Mouse (Mus musculus) gastrocnemius, adult 8-10 months (tissue): ENCODE results near the gene 2700097O09Rik. TPM values are rescaled to one million over a fixed set of nuclear protein-coding genes. Genes with fewer than 3 reads are reported as not detected.
A peak's percentile ranks its signal among the peaks of the same experiment; 100 is the strongest.
"Not testable (repeated sequence)": the region's sequence is repeated elsewhere in the genome, so short reads cannot be mapped to it uniquely, and the experiment has no call there.

Source experiments
- DNase-seq, 2 experiments: peaks; one replicate each; pipeline ENCODE4 v3.0.0; 2022; ENCODE audit warnings: low spot score in 2 of 2
- total RNA-seq, 4 experiments: library from RNA; stranded (reverse); gene quantifications; 2 replicates each; pipeline ENCODE4 v1.2.4; 2022

Gene 2700097O09Rik
- total RNA-seq: 10 to 100 TPM in 1 of 4 experiments, 1 to 10 TPM in 3; 4.5 to 10.3 (median 8.1) TPM

DNA sequence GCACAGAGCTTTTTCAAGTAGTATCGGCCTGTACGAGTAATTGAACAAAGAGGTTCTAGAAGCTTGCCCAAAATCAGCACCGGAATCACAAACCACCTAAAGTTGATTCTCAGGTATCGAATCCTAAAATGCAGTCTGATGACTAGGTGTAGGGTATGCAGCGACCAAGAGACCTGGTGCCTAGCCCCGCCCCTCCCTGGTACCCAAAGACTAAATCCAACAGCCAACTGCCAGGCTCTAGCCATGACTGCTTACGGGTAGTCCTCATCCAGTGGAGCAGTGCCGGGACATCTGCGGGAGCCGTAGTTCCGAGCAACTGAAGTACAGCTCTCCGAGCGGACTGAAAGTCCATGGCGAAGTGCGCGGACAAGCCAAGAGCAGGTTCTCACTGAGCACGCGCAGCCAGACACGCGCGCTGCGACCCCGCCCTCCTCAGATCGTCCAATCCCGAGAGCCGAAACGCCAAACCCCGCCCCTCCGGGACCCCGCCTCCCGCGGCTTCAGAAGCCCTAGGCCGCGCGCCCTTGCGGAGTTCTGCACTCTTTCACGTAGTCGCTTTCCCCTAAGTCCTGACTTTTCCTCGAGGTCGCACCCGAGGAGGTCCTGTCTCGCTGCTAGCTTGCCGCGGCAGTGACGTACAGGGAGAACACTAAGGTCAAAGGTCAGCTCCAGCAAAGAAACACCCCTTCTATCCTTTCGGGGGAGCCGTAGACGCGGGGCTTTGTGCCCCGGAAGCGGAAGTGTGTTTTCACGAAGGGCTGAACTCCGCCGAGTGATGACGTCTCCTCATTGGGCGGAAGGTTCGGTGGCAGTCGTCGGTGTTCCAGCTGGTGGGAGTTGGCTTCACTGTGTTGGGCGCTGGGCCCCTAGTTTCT is at the start of gene 2700097O09Rik, which contains the start of gene Srp54a:
Gene 2700097O09Rik, minus strand, starts transcription at position 385 of the 875 bp plus-strand sequence.
Gene Srp54a, plus strand, starts transcription at position 537 of the 875 bp plus-strand sequence.
- peak; percentile 88 to 91 for DNase-seq

DNA sequence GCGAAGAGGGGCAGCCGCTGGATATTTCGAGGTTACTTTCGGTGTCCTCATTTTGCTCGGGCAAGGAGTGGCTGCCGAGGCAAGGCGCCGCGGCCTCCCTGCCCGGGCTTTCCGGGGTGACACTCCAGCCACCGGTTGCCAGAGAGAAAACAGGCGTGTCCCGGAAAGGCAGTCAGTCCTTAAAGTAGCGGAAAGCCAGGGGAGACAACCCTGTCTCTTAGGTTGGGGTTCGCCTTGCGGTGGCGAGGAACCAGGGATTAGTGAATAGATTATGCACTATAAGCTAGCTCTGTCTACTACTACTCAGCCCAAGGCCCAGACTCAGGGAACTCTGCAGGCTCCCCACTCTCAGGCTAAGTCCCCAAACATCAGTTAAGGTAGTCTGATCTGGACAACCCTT is 44.8 kb upstream of the 2700097O09Rik start:
- not testable (repeated sequence) for DNase-seq

DNA sequence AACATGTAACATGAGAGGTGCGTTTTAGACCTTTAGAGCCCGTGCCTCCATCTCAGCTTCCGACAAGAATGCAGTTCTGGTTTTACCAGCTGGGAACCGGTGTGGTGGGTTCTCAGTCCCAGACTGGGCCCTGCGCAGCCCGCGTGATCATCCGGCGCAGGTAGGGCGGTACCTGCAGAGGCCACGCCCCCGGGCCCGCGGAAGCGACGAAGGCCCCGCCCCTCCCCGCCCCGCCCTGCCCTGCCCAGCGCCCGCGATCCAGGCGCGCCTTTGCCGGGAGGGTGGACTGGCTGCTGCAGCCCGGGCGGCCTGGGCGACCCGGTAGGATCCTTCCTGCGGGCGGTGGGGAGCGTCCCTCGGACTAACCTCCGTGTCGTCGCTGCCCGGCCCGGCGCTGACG is 44.3 kb upstream of the 2700097O09Rik start, which contains the start of gene Fam177a:
Gene Fam177a, plus strand, starts transcription at position 228 of the 400 bp plus-strand sequence.
- not testable (repeated sequence) for DNase-seq

- not testable (repeated sequence) for DNase-seq
These were observed 32.7 kb upstream of the 2700097O09Rik start for GRCm38 (mm10) chr12:55112616-55113015.

DNA sequence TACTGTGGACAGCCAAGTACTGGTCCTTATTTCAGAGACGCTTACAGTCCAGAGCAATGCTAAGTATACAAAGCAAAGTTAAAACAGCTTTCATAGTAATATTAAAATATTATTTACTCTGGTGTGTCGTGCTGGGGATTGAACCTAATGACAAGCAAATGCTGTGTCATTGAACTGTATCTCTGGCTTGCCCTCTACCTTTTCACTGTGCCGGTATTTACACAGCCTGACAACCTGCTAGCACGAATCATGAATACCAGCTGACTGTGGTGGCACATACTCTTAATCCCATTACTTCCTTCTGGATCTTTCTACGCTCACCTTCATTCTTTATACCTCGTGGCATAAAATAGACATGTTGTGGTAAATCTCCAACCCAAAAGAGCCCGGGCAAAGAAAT is 12.2 kb upstream of the 2700097O09Rik start:
- DNase-seq: not testable (repeated sequence)

DNA sequence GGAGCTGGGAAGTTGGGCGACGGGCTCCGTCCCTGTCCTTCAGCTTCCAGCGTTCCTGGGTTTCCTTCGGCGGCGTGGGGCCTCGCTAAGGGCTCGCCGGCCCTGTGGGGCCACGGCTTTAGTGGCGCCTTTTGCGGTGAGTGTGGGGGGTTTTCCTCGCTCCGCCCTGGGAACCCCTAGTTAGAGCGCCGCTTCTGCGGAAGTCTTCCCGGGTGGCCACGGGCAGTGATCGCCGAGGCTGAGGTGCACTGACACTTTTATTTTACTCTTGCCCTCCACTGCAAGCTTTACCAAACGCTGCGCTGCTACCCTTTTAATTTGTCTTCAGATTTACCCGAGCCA is 662 bp upstream of the 2700097O09Rik start:
- not testable (repeated sequence) for DNase-seq

DNA sequence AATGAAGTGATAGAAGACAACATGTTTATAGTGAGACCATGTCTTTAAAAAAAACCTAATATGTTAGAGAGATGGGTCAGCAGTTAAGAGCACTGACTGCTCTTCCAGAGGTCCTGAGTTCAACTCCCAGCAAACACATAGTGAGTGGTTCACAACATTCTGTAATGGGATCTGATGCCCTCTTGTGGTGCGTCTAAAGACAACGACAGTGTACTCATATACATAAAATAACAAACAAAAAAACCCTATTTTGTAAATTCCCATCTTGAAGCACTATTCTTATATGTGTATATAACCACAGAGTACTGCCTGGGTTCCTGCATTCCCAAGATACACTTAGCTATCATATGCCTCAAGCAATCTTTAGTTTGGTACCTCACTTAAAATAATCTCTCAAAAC is 1.2 kb downstream of the 2700097O09Rik start:
- not testable (repeated sequence) for DNase-seq

GRCm38 (mm10) chr12:55075296-55075695 is 4.6 kb downstream of the 2700097O09Rik start:
- DNase-seq: no peak

DNA sequence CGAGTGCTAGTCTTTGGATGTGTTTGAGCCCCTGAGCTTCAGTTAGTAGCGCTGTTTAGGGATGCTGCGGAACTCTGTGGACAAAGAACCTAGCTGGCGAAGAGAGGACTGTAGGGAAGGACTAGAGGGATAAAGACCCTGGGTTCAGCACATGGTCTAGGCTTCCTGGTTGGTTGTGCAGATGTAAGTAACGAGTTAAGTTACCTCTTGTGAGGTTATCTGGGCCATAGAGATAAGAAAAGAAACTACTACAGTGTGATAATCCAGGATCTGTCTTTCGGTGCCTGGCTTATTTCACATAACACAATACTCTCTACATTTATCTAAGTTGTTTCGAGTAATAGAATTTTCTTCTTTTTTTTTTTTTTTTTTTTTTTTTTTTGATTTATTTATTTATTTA is 6.2 kb downstream of the 2700097O09Rik start:
- DNase-seq: no peak

DNA sequence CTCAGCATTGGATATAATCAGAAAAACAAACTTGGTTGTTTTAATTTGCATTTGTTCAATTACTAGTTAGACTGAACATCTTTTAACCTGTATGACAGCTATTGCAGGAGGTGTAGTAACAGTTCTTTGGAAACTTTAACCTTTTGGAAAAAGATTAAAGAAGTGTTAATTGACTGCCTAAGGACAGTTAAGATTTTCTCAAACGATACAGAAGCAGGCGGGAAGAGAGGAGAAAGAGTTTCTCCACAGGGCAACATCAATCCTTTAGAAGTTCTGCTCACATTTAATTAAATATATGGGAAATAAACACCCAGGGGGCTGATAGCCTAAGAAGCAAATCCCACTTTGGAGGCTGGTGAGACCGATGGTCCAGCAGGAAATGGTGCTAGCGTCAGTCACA is 7.4 kb downstream of the 2700097O09Rik start:
- DNase-seq: no peak

DNA sequence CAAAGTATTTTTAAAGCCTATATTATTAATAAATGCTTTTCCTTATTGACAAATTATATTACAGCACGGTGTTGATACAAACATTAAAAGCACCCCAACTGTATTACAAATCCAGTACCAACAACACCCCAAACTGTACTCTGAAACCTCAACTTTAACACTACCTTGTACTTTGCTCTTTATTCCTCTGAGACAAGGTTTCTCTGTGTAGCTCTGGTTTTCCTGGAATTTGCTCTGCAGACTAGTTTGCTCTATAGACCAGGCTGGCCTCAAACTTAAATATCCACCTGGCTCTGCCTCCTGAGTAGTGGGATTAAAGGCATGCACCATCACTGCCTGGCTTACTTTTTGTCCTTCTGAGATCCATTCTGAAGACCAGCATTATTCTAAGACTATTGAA is 17.8 kb downstream of the 2700097O09Rik start:
- no peak for DNase-seq

DNA sequence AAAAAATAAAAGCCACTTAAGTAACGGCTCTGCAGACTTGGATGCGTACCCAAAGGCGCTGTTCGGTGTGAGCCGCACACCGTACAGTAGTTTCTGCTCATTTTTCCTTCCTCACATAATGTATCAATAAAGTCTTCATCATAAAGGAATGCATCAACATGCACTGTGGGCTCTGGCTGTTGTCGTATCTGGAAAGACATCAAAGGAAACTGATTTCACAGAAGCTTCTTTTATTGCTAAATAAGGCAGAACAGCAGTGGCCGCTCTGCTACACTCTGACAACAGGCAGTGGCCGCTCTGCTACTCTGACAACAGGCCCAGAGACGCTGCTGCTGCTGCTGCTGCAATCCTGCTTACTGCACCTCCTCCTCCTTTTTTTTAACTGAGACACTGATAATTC is 18.9 kb downstream of the 2700097O09Rik start:
- DNase-seq: no peak

DNA sequence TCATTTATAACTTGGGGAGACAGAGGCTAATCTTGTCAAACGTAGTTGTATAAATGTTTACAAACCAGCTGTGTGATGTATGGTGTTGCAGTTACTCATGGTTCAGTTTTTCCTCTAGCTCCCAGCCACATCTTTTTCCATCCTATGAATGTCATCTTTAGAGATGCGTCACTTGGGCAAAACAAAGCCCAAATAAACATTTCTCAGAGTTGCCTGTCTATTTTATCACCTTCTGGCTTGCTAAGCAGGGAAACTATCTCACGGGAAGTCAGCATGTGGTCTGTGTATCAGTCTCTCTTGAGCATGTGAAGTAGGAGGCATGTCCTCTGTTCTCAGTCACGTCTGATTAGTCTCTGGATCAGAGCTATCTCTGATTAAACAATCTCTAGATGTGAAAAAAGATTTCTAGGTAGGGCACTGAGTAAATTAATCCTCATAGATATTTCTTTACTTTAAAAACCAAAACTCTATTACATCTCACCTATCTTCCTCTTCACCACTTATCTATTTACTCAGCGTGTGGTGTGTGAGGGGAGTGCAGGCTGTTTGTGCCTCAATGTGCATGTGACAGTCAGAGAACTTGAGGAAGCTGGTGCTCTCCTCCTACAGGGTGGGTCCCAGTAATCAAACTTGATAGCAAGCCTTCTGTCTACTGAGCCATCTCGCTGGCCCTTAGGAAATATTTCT is 19.6 kb downstream of the 2700097O09Rik start:
- DNase-seq: no peak

- no peak for DNase-seq
These were observed 20.1 kb downstream of the 2700097O09Rik start for GRCm38 (mm10) chr12:55059812-55060211.

DNA sequence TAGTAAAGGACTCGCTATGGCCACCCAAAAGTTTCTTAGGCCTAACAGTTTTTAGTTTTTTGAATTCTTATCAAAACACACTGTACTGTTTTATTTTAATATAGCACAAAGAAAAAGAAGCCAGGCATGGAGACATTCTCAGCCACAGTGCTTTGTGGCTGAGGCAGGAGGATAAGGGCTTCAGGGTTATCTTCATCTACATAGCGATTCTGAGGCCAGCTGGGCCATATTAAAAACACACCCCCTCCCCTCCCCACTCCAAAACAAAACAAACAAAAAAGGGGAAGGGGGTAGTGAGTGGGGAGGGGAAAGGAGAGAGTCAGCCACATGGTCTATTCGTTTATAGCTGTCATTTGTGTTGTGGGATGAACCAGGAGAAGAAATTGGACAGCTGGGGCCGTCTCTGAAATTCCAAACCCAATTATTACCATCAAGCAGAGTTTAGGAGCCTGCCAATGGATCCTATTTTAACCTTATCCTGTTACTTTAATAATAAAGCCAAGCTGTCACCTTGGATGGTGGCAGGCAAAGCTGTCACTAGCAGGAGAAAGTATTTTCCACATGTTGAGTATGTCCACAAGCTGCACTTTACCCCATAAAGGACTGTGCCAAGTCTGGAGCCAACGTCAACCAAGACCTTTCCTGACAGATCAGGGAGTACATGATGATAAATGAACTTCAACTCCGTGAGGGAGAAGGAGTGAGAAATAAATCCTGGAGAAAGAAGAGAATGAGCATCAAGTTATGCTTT is 20.9 kb downstream of the 2700097O09Rik start:
- DNase-seq: no peak

DNA sequence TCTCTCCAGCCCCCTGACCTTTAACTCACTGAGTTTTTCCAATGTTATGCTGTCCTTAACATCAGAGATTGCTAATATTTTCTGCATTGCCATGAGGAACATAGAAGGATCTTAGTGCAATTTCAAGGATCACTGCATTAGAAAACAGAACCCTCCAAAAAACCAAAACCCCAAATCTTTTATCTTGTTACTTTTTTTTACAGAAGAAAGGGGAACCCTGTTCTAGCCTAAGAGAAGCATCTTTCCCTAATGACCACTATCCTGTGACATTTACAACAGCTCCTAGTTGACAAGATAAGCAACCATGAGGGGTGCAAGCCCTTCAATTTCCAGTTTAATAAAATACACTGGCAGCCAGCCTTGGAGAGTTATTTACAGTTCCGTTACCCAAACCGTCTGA is 23.2 kb downstream of the 2700097O09Rik start:
- DNase-seq: no peak

- DNase-seq: no peak
These were observed 25.2 kb downstream of the 2700097O09Rik start for GRCm38 (mm10) chr12:55054551-55055241.

GRCm38 (mm10) chr12:55053267-55053666 is 26.6 kb downstream of the 2700097O09Rik start:
- DNase-seq: no peak

- no peak for DNase-seq
These were observed 28.4 kb downstream of the 2700097O09Rik start for GRCm38 (mm10) chr12:55051210-55052173.
